Mouse (Mus musculus) bone marrow macrophage, adult 2 months (primary cell): ENCODE measurements around the gene Gtdc1. TPM values are rescaled to one million over a fixed set of nuclear protein-coding genes. Genes with fewer than 3 reads are reported as not detected.

ENCODE experiments used
- H3K27ac ChIP-seq: 2 replicates; pipeline ENCODE4 v1.5.1; 2012; ENCODE audit warnings: low read depth, low read length; ENCODE audit not compliant: insufficient read depth
- H3K4me1 ChIP-seq: 2 replicates; pipeline ENCODE4 v1.6.1; 2012; ENCODE audit warnings: low read length; ENCODE audit not compliant: control insufficient read depth, insufficient read depth
- H3K4me3 ChIP-seq: 2 replicates; pipeline ENCODE4 v1.5.1; 2012; ENCODE audit warnings: mild to moderate bottlenecking, low read length, moderate library complexity; ENCODE audit not compliant: insufficient read depth
- CTCF ChIP-seq: IDR thresholded peaks from 2 replicates; pipeline ENCODE4 v1.5.1; 2012; ENCODE audit warnings: low read depth, mild to moderate bottlenecking, low read length, moderate library complexity
- POLR2A ChIP-seq: IDR thresholded peaks from 2 replicates; pipeline ENCODE4 v1.6.1; 2012; ENCODE audit warnings: mild to moderate bottlenecking, low read depth, low read length, borderline replicate concordance
- polyA plus RNA-seq: library from polyadenylated mRNA; stranded (reverse); fragments of >200 nt; gene quantifications from 2 replicates; pipeline ENCODE4 v1.2.4, GENCODE M21; 2012; ENCODE audit not compliant: missing spikeins, insufficient read depth, insufficient read length

Gtdc1 gene
- polyA plus RNA-seq, 1 experiment, result 20.4 TPM

DNA sequence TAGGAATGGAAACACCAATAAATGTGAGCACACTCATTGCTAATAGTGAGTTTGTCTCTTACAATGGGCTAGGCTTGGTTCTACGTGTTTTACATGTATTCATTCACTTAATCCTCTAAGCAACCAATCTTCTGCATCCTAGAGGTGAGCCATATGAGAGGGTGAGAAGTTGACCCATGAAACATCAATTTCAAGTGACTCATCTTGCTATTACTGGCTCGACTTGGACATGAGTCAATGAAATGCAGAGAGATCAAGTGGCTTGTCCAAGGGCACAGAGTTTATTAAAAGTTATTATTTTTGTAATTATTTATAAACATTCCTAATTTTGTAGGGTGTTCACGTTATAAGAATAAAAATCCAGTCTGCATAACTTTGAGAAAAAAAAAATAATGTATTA, 408.2 kb downstream of the Gtdc1 start:
- TF ChIP-seq CTCF (no peak), POLR2A (no peak)
- no peak overlapping the region for H3K27ac ChIP-seq
- no peak overlapping the region for H3K4me3 ChIP-seq
- H3K4me1 ChIP-seq, result no peaks in the 10 kb centered on the region

DNA sequence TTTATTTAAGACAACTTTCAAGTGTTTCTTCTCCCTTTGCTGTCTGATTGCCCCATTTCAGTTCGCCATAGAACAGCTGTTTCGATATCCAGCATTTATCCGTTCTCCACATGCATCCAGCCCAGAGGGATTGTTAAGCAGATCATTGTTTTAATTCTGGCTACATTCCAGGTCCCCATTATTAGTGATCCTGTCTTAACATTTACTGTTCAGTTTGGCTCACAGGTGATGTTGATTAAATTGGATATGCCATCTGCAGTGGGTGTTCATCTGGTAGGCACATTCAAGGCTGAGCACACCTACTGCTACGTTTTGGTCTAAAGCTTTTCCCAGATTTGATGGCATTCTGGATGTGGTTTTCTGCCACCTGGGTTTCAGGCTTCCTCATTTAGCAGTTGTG, 409.4 kb downstream of the Gtdc1 start:
- H3K27ac ChIP-seq, result no peak overlapping the region
- no peaks in the 10 kb centered on the region for H3K4me1 ChIP-seq
- TF ChIP-seq POLR2A, result no peak
- TF ChIP-seq CTCF, result no peak
- no peak overlapping the region for H3K4me3 ChIP-seq

Other genes with a start within 250 kb of the Gtdc1 start
- 368 and 388 TPM in 2 replicates for gene Zeb2, start 189.7 kb upstream of the Gtdc1 start, polyA plus RNA-seq